Mouse (Mus musculus): ENCODE data around the gene Vezt. TPM values are rescaled to one million over a fixed set of nuclear protein-coding genes. Genes with fewer than 3 reads are reported as not detected.

The Vezt gene
- total and polyA plus RNA-seq, 3 experiments = 17.2 to 21.2 (median 18.0) TPM

DNA sequence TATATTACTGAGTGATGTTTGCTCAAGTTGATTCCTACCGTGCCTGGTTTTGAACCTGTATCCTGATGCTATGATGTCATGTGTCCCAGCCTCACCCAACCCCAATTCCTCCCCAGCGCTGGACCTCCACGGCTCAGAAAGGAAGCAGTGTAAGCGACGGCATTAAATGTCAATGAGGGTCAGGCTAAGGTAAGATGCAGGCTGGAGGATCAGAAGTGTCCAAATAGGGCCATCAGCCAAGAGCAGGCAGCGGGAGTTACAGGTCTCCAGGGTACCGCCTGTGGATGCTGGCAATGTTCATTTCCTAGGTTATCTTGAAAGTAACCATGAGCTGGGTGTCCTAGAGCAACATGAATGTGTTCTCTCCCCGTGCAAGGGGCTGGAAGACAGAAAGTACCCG lies 104.2 kb downstream of the Vezt start:
- H3K4me1 ChIP-seq (ENCODE audit: control insufficient read depth in 1 of 2, insufficient read depth in 2 of 2) = no peaks in the 10 kb centered on the region; a peak in 1 of 4 replicates
- H3K9ac ChIP-seq (ENCODE audit: insufficient read depth, low read depth) = no peak overlapping the region
- no peaks in the 10 kb centered on the region for H3K79me2 ChIP-seq (replicated peaks; ENCODE audit: control insufficient read depth, extremely low read depth, insufficient read depth, poor library complexity, severe bottlenecking)
- no peaks in the 10 kb centered on the region for H3K9me3 ChIP-seq (replicated peaks; ENCODE audit: low read length)
- no peak overlapping the region for H3K27ac ChIP-seq (ENCODE audit: insufficient read depth, low read depth)
- in situ Hi-C loops (cut with MboI; ENCODE audit: low pct_ligation_motif_present, low pct_unique_long_range_greater_than_20kb, low sequenced_read_pairs) = no loop called here
- no peak for DNase-seq (ENCODE audit: extremely low read depth)
- H3K36me3 ChIP-seq (replicated peaks in 1 of 2; ENCODE audit: control insufficient read depth in 1 of 2, insufficient read depth in 1 of 2, low read length in 1 of 2) = no peaks in the 10 kb centered on the region
- no peak overlapping the region for H3K4me3 ChIP-seq (replicated peaks in 1 of 3; ENCODE audit: low read depth in 2 of 3, low read length in 2 of 3, poor library complexity in 1 of 3)
- H3K27me3 ChIP-seq (replicated peaks) = peaks cover 2% of the 10 kb centered on the region
- TF ChIP-seq CTCF (conservative IDR thresholded peaks at IDR 0.05 in 1 of 2, IDR thresholded peaks at IDR 0.05 in 1 of 2; ENCODE audit: low read depth in 2 of 2, low read length in 2 of 2) = no peak
- no peak for TF ChIP-seq SMC3 (IDR thresholded peaks at IDR 0.05; ENCODE audit: low read depth, low read length)
- TF ChIP-seq UBTF (IDR thresholded peaks at IDR 0.05; ENCODE audit: low read depth, low read length) = no peak
- no peak overlapping the region for H3K4me2 ChIP-seq (ENCODE audit: insufficient read depth, low read depth, poor library complexity, severe bottlenecking)
- dilution Hi-C loops (cut with MboI; ENCODE audit: extremely low pct_ligation_motif_present, extremely low pct_unique_long_range_greater_than_20kb, low sequenced_read_pairs) = no loop called here

DNA sequence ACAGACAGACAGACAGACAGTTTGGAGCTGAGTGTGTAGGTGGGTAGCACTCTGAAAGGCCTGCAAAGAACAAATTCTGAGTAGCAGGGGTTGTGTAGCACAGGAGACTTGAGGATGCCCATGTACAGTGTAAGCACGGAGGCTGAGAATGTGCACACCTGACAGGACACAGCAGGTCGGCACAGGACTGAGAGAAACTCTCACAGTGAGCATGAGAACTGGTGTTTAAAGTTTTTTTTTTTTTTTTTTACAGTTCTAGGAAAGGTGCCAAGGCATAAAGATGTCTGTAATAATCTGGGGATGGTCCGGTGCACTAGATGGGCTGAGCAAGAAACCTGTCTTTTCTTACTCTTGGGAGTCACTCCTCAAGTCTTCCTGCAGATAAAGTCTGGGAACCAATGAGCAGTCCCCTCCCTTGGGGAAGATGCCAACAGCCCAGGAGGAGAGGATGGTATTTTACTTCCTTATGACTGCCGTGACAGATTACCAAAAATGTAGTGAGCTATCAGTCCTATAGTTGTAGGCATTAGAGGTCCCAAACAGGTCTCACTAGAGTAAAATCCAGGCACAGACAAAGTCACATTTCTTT lies 105.3 kb downstream of the Vezt start:
- DNase-seq (ENCODE audit: extremely low read depth) = no peak
- in situ Hi-C loops (cut with MboI; ENCODE audit: low pct_ligation_motif_present, low pct_unique_long_range_greater_than_20kb, low sequenced_read_pairs) = no loop called here

GRCm38 (mm10) chr10:93924666-93925065 lies 111.0 kb downstream of the Vezt start:
- in situ Hi-C loops (cut with MboI; ENCODE audit: low pct_ligation_motif_present, low pct_unique_long_range_greater_than_20kb, low sequenced_read_pairs) (no loop called here), dilution Hi-C loops (cut with MboI; ENCODE audit: extremely low pct_ligation_motif_present, extremely low pct_unique_long_range_greater_than_20kb, low sequenced_read_pairs) (no loop called here)
- Histone ChIP-seq H3K4me1 (ENCODE audit: control insufficient read depth in 1 of 2, insufficient read depth in 2 of 2) (0 out of 4 replicates have a peak, but pooled peaks cover 0 to 3% of the 10 kb centered on the region in 2 experiments), H3K79me2 (replicated peaks; ENCODE audit: control insufficient read depth, extremely low read depth, insufficient read depth, poor library complexity, severe bottlenecking) (no peaks in the 10 kb centered on the region), H3K4me3 (replicated peaks in 1 of 3; ENCODE audit: low read depth in 2 of 3, low read length in 2 of 3, poor library complexity in 1 of 3) (no peak overlapping the region), H3K36me3 (replicated peaks in 1 of 2; ENCODE audit: control insufficient read depth in 1 of 2, insufficient read depth in 1 of 2, low read length in 1 of 2) (no peaks in the 10 kb centered on the region), H3K4me2 (ENCODE audit: insufficient read depth, low read depth, poor library complexity, severe bottlenecking) (no peak overlapping the region), H3K9ac (ENCODE audit: insufficient read depth, low read depth) (no peak overlapping the region), H3K9me3 (replicated peaks; ENCODE audit: low read length) (no peaks in the 10 kb centered on the region), H3K27me3 (replicated peaks) (no peaks in the 10 kb centered on the region), H3K27ac (ENCODE audit: insufficient read depth, low read depth) (no peak overlapping the region)
- TF ChIP-seq CHD1 (IDR thresholded peaks at IDR 0.05; ENCODE audit: low read depth, low read length) = no peak
- DNase-seq (ENCODE audit: extremely low read depth) = no peak

More for the DNA sequence above, 105.3 kb downstream of the Vezt start:
- dilution Hi-C loops (cut with MboI; ENCODE audit: extremely low pct_ligation_motif_present, extremely low pct_unique_long_range_greater_than_20kb, low sequenced_read_pairs) = no loop called here
- Histone ChIP-seq H3K27me3 (replicated peaks) (peaks cover 2% of the 10 kb centered on the region), H3K36me3 (replicated peaks in 1 of 2; ENCODE audit: control insufficient read depth in 1 of 2, insufficient read depth in 1 of 2, low read length in 1 of 2) (no peaks in the 10 kb centered on the region), H3K9me3 (replicated peaks; ENCODE audit: low read length) (no peaks in the 10 kb centered on the region), H3K79me2 (replicated peaks; ENCODE audit: control insufficient read depth, extremely low read depth, insufficient read depth, poor library complexity, severe bottlenecking) (no peaks in the 10 kb centered on the region), H3K9ac (ENCODE audit: insufficient read depth, low read depth) (no peak overlapping the region), H3K27ac (ENCODE audit: insufficient read depth, low read depth) (no peak overlapping the region), H3K4me3 (replicated peaks in 1 of 3; ENCODE audit: low read depth in 2 of 3, low read length in 2 of 3, poor library complexity in 1 of 3) (no peak overlapping the region), H3K4me2 (ENCODE audit: insufficient read depth, low read depth, poor library complexity, severe bottlenecking) (no peak overlapping the region), H3K4me1 (ENCODE audit: control insufficient read depth in 1 of 2, insufficient read depth in 2 of 2) (no peaks in the 10 kb centered on the region; a peak in 1 of 4 replicates)
- TF ChIP-seq POLR2AphosphoS2 (IDR thresholded peaks at IDR 0.05; ENCODE audit: low read depth, low read length) (no peak), MXI1 (IDR thresholded peaks at IDR 0.05; ENCODE audit: low read depth, low read length) (no peak), CHD2 (IDR thresholded peaks at IDR 0.05; ENCODE audit: low read length) (no peak), E2F4 (IDR thresholded peaks at IDR 0.05; ENCODE audit: insufficient replicate concordance, low read depth, low read length) (no peak), JUN (IDR thresholded peaks at IDR 0.05; ENCODE audit: insufficient read depth, low read depth, low read length) (no peak), NRF1 (IDR thresholded peaks at IDR 0.05; ENCODE audit: low read depth, low read length) (no peak), EP300 (IDR thresholded peaks at IDR 0.05; ENCODE audit: low read length) (no peak), HCFC1 (IDR thresholded peaks at IDR 0.05; ENCODE audit: low read depth, low read length) (no peak), ELF1 (IDR thresholded peaks at IDR 0.05; ENCODE audit: low read depth, low read length) (no peak), SIN3A (IDR thresholded peaks at IDR 0.05; ENCODE audit: low read length) (no peak), TBP (conservative IDR thresholded peaks at IDR 0.05; ENCODE audit: low read depth, low read length) (no peak), MAFK (IDR thresholded peaks at IDR 0.05; ENCODE audit: insufficient replicate concordance, low read length) (no peak), ZC3H11A (IDR thresholded peaks at IDR 0.05; ENCODE audit: low read depth, low read length) (no peak)

Data from CH12.LX (cell line).